Mouse (Mus musculus): ENCODE data around the gene Ahdc1. TPM values are rescaled to one million over a fixed set of nuclear protein-coding genes. Genes with fewer than 3 reads are reported as not detected.
"Not testable (repeated sequence)": the region's sequence is repeated elsewhere in the genome, so short reads cannot be mapped to it uniquely, and the experiment has no call there.

Ahdc1 gene
- total RNA-seq, 1 experiment from 2014 or later, result 7.2 TPM

DNA sequence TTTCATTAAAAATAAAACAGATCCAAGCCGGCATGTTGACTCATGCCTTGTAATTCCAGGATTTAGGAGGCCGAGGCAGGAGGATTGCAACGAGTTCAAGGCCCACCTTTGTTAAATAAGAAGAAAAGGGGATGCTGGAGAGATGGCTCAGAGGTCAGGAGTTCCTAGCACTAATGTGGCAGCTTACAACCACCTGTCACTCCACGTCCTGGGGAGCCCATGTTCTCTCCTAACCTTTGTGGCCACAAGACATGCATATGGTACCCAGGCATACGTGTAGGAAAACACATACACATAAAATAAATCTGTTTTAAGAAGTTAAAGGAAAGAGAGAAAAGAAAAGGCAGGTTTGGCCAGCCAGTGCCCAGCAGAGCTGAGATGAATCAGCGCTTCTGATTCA lies 82.0 kb downstream of the Ahdc1 start:
- ATAC-seq (replicated peaks in 1 of 2; ENCODE audit: insufficient read depth in 1 of 2, low FRiP score in 2 of 2, low TSS enrichment in 1 of 2, low read depth in 1 of 2, poor library complexity in 2 of 2, severe bottlenecking in 2 of 2), result no peak

DNA sequence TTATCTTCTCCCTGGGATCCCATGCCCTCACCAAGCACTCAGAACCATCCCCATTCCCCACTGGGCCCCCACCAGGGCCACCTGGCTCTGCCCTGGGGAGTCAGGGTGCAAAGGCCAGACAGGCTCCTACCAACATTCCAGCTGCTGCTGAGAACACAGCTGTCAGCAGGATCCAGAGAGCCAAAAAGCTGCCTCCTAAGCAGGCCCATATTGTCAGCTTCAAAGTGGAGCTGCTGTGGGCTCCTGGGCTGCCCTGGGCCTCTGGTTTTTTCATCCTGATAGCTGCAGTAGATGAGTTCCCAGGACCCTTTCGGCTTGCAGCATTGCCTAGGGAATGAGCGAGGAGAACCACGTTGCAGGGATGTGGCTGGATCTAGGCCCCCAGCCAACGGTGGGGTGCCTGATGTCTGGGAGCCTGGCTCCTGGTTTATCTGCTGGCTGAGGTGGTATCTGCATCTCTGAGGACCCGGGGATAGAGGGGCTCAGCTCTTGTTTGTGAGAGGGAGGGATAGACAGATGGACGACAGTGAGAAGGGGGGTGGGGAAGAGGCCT lies 82.5 kb downstream of the Ahdc1 start:
- no peak for ATAC-seq (replicated peaks in 1 of 2; ENCODE audit: insufficient read depth in 1 of 2, low FRiP score in 2 of 2, low TSS enrichment in 1 of 2, low read depth in 1 of 2, poor library complexity in 2 of 2, severe bottlenecking in 2 of 2)

DNA sequence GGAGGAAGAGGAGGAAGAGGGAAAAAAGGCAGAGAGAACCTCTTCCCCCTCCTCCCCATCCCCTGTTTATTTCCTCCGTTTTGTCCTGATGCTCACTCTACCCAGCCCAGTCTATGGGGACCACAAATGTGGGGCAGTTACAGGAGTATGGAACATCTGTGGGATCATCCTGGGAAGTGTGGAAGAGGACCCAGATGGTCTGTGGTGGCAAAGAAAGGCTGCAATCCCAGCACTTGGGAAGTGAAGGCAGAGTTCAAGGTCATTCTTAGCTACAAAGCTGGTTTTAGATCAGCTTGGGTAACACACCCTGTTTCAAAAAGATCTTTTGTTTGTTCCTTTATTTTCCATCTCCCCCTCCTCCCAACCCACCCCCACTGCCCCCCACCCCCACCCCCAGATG lies 83.2 kb downstream of the Ahdc1 start:
- no peak for ATAC-seq (replicated peaks in 1 of 2; ENCODE audit: insufficient read depth in 1 of 2, low FRiP score in 2 of 2, low TSS enrichment in 1 of 2, low read depth in 1 of 2, poor library complexity in 2 of 2, severe bottlenecking in 2 of 2)

DNA sequence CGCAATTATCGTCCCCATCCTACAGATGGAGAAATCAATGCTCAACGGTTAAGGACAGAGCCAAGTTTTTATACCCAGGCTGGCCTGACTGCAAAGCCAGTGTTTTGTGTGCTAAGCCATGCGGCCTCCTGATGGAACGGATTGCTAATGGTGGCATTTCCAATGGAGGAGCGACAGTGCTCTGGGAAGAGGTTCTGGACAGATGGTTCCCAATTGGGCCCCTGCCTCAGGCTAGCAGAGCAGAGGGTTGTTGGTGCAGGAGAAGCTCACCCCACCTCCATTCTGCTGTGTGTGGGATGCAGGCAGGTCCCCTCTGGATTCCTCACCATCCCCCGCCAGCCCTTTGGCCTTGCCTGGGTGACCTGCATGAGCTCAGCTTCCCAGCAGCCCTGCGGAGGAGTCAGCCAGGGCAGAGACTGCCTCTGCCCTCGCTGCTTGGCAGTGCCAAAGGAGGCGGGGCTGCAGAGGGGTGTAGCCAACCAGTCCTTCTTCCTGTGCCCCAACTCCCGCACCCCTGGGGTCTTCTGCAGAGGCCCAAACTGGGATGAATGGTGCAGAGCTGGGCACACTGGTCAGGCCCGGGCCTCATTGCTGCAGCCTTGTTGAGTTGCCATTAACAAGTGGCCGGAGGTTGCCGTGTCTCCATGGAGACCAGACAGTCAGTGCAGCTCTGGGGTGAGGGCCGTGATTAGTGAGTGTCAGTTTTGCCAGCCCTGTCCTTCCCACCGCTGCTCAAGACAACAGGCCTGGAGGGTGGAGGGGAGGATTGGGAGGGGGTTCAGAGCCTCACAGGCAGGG lies 84.1 kb downstream of the Ahdc1 start:
- ATAC-seq (replicated peaks in 1 of 2; ENCODE audit: insufficient read depth in 1 of 2, low FRiP score in 2 of 2, low TSS enrichment in 1 of 2, low read depth in 1 of 2, poor library complexity in 2 of 2, severe bottlenecking in 2 of 2), result peak; percentile 49 to 76

DNA sequence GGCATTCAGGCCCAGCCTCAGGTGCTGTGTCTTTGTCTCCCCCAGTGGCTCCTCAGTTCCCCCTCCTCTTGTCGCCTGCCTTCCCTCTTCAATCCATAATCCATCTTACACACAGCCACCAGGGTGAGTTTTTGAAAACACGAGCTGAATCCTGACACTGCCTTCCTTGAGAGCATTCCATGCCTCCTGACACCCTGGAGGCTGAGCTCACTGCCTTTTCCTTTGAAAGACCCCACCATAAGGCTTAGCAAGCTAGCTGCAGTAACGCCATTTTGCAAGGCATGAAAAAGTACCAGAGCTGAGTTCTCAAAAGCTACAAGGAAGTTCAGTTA lies 84.6 kb downstream of the Ahdc1 start:
- not testable (repeated sequence) for ATAC-seq (replicated peaks in 1 of 2; ENCODE audit: insufficient read depth in 1 of 2, low FRiP score in 2 of 2, low TSS enrichment in 1 of 2, low read depth in 1 of 2, poor library complexity in 2 of 2, severe bottlenecking in 2 of 2)

DNA sequence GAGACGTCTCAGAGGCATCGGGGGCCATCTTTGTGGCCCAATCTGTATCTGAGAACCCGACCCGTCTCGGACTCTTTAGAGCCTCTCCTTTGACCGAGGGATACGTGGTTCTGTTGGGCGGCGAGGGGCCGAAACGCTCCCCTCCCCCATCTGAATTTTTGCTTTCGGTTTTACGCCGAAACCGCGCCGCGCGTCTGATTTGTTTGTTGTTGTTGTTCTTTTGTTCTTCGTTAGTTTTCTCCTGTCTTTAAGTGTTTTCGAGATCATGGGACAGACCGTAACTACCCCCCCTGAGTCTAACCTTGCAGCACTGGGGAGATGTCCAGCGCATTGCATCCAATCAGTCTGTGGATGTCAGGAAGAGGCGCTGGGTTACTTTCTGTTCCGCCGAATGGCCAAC lies 85.6 kb downstream of the Ahdc1 start:
- not testable (repeated sequence) for ATAC-seq (replicated peaks in 1 of 2; ENCODE audit: insufficient read depth in 1 of 2, low FRiP score in 2 of 2, low TSS enrichment in 1 of 2, low read depth in 1 of 2, poor library complexity in 2 of 2, severe bottlenecking in 2 of 2)

DNA sequence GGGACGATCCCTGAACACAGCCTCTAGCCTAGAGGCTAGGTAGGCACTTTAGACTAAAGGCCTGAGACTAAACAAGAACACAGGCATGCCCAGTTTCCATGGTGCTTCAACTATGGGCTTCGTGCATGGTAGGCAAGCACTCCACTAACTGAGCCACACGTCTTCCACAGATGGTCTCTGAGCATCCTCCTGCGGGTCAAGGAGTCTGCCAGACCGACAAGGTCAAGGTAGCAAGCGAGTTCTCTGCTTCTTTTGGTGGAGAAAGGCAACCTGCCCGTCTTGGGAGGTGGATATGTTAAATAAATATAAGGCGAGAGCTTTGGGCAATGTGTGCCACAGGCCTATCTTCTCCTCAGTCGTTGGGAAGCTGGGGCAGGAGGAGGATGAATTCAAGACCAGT lies 90.7 kb downstream of the Ahdc1 start:
- ATAC-seq (replicated peaks in 1 of 2; ENCODE audit: insufficient read depth in 1 of 2, low FRiP score in 2 of 2, low TSS enrichment in 1 of 2, low read depth in 1 of 2, poor library complexity in 2 of 2, severe bottlenecking in 2 of 2), result no peak

DNA sequence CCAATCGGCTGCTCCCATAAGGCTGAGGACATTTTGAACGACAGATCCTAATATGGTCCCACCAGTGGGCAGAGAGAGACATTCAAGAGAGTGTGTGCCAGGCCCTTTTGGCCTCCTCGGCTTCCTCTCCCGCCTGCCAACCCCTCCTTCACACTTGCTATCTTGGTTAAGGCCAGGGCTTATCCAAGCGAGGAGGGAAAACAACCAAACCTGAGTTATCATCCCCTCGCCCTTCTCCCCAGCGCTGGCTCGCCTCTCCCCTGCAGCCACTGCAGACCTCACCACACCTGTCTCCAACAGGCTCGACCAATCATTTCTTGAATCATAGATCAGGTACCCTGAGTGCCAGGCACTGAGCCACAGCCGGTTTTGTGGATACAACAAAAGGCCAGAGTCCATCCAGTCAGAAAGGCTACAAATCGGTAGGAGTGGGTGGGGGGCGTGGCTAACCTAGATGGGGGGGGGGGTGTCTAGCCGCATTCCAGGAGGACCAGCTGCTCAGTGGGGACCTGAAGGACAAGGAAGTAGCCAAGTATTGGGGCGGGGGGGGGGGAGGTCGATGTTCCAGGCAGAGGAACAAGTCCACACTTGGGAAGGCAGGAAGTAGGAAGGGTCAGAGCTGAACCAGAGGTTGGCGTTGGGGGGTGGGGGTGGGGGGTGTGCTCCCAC lies 92.6 kb downstream of the Ahdc1 start:
- ATAC-seq (replicated peaks in 1 of 2; ENCODE audit: insufficient read depth in 1 of 2, low FRiP score in 2 of 2, low TSS enrichment in 1 of 2, low read depth in 1 of 2, poor library complexity in 2 of 2, severe bottlenecking in 2 of 2), result no peak

DNA sequence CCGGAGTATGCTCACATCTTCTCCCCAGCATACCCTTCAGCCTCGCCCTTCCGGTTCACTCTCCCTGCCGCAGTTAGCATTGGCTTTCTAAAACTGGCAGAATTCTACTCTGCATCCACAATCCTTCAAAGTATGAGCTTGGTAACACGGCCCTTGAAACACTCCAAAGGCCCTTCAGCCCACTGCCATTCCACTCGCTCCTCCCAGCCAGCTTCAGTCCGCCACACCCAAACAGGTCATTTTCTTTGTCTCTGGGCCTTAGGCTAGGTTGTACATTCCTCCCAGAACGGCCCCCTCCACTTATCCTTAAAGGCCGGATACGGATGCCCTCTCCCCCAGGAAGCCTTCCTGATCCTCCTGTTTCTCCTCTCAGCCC lies 93.1 kb downstream of the Ahdc1 start:
- no peak for ATAC-seq (replicated peaks in 1 of 2; ENCODE audit: insufficient read depth in 1 of 2, low FRiP score in 2 of 2, low TSS enrichment in 1 of 2, low read depth in 1 of 2, poor library complexity in 2 of 2, severe bottlenecking in 2 of 2)

DNA sequence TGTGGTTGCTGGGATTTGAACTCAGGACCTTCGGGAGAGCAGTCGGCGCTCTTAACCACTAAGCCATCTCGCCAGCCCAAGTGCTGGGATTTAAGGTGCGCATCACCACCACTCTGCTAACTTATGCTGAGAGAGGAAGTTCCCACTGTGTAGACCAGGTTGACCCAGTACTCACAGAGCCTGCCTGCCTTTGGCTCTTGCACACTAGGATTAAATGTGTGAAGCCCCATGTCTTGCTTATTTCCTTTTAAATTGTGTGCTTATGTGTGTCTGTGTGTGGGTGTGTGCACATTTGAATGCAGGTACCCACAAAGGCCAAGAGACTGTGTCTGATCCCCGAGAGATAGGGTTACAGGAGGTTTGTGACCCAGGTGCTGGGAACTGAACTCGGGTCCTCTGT lies 95.6 kb downstream of the Ahdc1 start:
- ATAC-seq (replicated peaks in 1 of 2; ENCODE audit: insufficient read depth in 1 of 2, low FRiP score in 2 of 2, low TSS enrichment in 1 of 2, low read depth in 1 of 2, poor library complexity in 2 of 2, severe bottlenecking in 2 of 2), result no peak

DNA sequence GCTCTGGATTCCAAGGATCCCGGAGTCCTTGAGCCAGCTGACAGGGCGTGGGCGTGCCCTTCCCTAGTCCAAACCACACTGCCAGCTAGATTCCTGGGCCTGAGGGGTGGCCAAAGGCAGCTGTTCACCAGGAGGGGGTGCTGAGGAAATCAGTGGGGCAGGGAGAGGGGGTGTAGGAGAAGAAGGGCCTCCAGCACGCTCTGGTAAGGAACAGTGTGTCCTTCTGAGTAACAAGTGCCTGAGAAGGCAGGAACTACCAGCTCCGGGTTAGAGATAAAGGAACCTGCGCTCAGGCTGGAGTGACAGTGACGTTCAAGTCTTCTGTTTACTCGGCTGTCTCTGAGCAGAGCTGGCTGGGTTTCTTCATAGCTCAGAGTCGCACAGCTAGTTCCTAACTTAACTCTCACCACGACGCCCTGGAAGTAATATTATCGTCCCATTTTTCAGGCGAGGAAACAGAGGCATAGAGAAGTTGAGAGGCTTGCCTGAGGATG lies 96.8 kb downstream of the Ahdc1 start:
- ATAC-seq (replicated peaks in 1 of 2; ENCODE audit: insufficient read depth in 1 of 2, low FRiP score in 2 of 2, low TSS enrichment in 1 of 2, low read depth in 1 of 2, poor library complexity in 2 of 2, severe bottlenecking in 2 of 2), result no peak

DNA sequence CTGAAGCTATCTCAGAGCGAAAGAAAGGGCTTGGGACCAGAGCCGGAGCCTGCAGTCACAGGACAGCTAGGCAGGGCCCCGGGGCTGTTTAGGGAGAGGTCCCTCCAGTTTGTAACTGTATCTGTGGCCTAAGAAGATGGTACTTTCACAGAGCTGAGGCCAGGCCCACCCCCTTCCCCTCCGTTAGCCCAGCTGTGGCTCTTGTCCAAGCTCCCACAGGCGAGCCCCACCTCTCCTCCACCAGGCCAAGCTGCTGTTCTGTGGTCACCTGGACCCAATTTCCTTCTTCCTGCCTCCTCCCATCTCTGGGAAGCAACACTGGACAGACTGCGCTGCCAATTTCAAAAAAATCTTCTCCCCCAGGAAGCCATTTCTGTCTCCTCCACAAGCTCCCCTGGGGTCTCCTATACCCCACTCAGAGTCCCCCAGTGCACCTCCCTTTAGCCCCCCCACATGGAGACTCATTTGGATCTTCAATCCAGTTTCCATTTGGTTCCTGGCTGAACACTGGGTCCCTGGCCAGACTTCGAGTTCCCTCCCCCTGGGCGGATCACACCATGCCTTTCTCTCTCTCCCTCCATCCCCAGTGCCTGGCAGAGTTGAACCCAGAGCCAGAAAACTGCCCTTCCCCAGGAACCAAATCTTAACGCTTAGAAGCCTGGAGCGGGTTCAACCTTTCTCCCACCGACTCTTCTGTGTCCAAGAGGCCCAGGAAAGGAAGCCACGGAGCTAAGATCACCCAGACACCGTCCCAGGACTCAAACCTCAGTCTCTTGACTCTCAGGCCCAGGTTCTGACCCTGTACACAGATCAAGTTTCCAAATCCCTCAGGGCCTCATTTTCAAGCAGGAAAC lies 97.6 kb downstream of the Ahdc1 start:
- no peak for ATAC-seq (replicated peaks in 1 of 2; ENCODE audit: insufficient read depth in 1 of 2, low FRiP score in 2 of 2, low TSS enrichment in 1 of 2, low read depth in 1 of 2, poor library complexity in 2 of 2, severe bottlenecking in 2 of 2)

DNA sequence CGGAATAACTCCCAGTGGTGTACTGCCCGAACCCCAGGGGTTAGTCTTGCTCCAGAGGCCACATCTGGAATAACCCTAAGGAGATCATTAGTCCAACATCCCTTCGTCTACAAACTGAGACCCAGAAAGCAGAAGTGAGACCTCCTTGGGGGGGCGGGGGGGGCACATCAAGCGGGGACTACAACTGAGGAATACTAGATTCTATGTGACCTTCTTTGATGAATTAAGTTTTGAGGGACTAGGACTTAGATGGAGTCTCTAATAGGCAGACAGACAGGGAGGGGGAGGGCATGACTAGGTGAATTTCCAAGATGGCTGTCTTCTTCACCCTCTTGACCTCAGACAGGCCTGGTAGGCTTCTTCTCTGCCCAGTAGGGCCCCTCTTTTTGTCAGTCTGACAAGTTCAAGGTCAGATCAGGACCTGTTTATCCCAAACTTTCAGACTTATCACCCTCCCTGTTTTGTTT lies 98.3 kb downstream of the Ahdc1 start:
- no peak for ATAC-seq (replicated peaks in 1 of 2; ENCODE audit: insufficient read depth in 1 of 2, low FRiP score in 2 of 2, low TSS enrichment in 1 of 2, low read depth in 1 of 2, poor library complexity in 2 of 2, severe bottlenecking in 2 of 2)

DNA sequence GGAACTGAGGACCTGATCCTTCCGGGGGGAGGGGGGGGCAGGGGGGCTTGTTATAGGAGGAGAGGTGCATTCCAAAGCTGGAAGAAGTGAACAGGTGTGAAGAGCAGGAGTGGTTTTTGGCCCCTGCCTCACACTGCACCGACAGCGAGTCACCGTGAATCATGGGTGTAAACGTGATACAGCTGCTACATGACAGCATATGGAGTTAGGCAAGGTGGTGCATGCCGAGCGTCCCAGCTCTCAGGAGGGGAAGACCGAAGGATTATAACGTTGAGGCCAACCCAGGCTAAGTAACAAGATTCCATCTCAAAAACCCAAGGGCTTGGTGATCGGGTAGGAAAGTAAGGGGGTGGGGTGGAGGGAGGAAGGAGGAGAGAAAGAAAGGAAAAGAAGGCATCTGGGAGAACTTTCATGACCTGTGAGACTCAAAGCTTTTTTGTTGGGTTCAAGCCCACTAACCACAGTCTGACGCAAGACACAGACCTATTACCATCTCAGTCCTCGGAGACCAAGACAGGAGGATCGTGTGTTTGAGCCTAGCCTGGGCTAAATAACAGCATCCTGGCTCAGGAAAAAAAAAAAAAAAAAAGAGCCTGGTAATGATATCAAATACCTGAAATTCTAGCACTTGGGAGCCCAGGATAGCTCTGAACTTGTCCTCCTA lies 101.2 kb downstream of the Ahdc1 start:
- ATAC-seq (replicated peaks in 1 of 2; ENCODE audit: insufficient read depth in 1 of 2, low FRiP score in 2 of 2, low TSS enrichment in 1 of 2, low read depth in 1 of 2, poor library complexity in 2 of 2, severe bottlenecking in 2 of 2), result no peak

DNA sequence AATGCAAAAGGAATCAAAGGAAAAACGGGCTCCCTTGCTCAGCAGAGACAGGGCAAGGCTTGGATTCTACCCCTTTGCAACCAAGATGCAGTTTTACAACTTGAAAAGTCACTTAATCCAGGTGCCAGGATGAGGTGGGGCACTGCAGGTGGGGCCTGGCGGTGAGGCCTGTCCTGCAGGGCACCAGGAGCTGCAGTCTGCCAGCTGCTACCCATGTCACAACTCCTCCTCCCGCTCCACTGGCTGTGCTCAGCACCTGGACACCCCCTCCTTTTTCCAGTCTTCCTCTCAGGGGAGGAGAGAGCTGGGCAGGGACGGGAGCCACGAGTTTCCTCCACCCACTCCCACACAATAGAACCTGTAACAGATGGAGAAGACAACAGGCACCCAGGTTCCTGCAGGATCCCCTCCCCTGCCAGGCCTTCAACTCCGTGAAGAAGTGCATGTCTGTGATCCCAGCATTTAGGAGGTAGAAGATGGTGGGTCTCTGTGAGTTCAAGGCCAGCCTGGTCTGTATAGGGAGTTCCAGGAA lies 102.4 kb downstream of the Ahdc1 start:
- ATAC-seq (replicated peaks in 1 of 2; ENCODE audit: insufficient read depth in 1 of 2, low FRiP score in 2 of 2, low TSS enrichment in 1 of 2, low read depth in 1 of 2, poor library complexity in 2 of 2, severe bottlenecking in 2 of 2), result no peak

DNA sequence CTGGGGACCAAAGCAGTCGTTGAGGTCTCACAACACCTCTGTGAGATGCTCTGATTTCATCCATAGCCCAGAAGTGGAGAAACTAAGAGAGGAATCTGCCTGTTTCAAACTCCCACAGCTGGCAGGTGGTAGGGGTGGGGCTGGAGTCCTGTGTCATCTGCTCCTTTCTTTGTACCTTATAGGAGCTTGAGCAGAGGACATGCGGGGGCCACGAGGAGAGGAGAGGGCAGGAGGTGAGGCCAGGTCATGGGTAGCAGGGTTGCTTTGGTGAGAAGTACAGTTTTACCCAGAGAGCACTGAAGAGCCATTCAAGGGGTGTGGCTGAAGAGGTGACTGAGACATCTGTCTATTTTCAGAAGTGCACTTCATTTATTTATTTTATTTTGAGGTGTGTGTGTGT lies 103.7 kb downstream of the Ahdc1 start:
- no peak for ATAC-seq (replicated peaks in 1 of 2; ENCODE audit: insufficient read depth in 1 of 2, low FRiP score in 2 of 2, low TSS enrichment in 1 of 2, low read depth in 1 of 2, poor library complexity in 2 of 2, severe bottlenecking in 2 of 2)
